Mouse (Mus musculus): ENCODE measurements around the gene Efhc1.

Efhc1 gene

GRCm38 (mm10) chr1:20943016-20943415 lies 8.4 kb upstream of the Efhc1 start:
- peak; percentile 62 for DNase-seq (ENCODE audit: low read depth, low spot score)

GRCm38 (mm10) chr1:20951799-20952198 lies 373 bp downstream of the Efhc1 start:
- DNase-seq (ENCODE audit: low read depth, low spot score) = peak; percentile 36

GRCm38 (mm10) chr1:20954876-20955275 lies 3.5 kb downstream of the Efhc1 start:
- DNase-seq (ENCODE audit: low read depth, low spot score) = peak; percentile 61

GRCm38 (mm10) chr1:20969642-20970041 lies 18.2 kb downstream of the Efhc1 start:
- no peak for DNase-seq (ENCODE audit: low read depth, low spot score)

GRCm38 (mm10) chr1:20973389-20973788 lies 22.0 kb downstream of the Efhc1 start:
- DNase-seq (ENCODE audit: low read depth, low spot score) = no peak

- peak; percentile 78 for DNase-seq (ENCODE audit: low read depth, low spot score)
Observed at GRCm38 (mm10) chr1:20974341-20975135, 23.1 kb downstream of the Efhc1 start.

GRCm38 (mm10) chr1:20980553-20980952 lies 29.1 kb downstream of the Efhc1 start:
- DNase-seq (ENCODE audit: low read depth, low spot score) = no peak

- no peak for DNase-seq (ENCODE audit: low read depth, low spot score)
Observed at GRCm38 (mm10) chr1:20981764-20982163, 30.3 kb downstream of the Efhc1 start.

- no peak for DNase-seq (ENCODE audit: low read depth, low spot score)
Observed at GRCm38 (mm10) chr1:20984103-20984502, 32.7 kb downstream of the Efhc1 start.

- no peak for DNase-seq (ENCODE audit: low read depth, low spot score)
Observed at GRCm38 (mm10) chr1:20984582-20984981, 33.2 kb downstream of the Efhc1 start.

GRCm38 (mm10) chr1:20986378-20987056 lies 35.1 kb downstream of the Efhc1 start:
- no peak for DNase-seq (ENCODE audit: low read depth, low spot score)

GRCm38 (mm10) chr1:20989461-20990083 lies 38.1 kb downstream of the Efhc1 start:
- no peak for DNase-seq (ENCODE audit: low read depth, low spot score)

GRCm38 (mm10) chr1:20993690-20994089 lies 42.3 kb downstream of the Efhc1 start:
- no peak for DNase-seq (ENCODE audit: low read depth, low spot score)

GRCm38 (mm10) chr1:20994338-20994737 lies 42.9 kb downstream of the Efhc1 start:
- DNase-seq (ENCODE audit: low read depth, low spot score) = no peak

- no peak for DNase-seq (ENCODE audit: low read depth, low spot score)
Observed at GRCm38 (mm10) chr1:20995331-20995986, 44.0 kb downstream of the Efhc1 start.

GRCm38 (mm10) chr1:20996603-20997327 lies 45.3 kb downstream of the Efhc1 start:
- no peak for DNase-seq (ENCODE audit: low read depth, low spot score)

- DNase-seq (ENCODE audit: low read depth, low spot score) = no peak
Observed at GRCm38 (mm10) chr1:20997328-20997689, 45.9 kb downstream of the Efhc1 start.

GRCm38 (mm10) chr1:20997881-20998389 lies 46.5 kb downstream of the Efhc1 start:
- DNase-seq (ENCODE audit: low read depth, low spot score) = no peak

- no peak for DNase-seq (ENCODE audit: low read depth, low spot score)
Observed at GRCm38 (mm10) chr1:21002246-21003142, 51.1 kb downstream of the Efhc1 start.

GRCm38 (mm10) chr1:21004596-21004995 lies 53.2 kb downstream of the Efhc1 start:
- DNase-seq (ENCODE audit: low read depth, low spot score) = no peak

Data from ES-CJ7 (cell line).